Mouse (Mus musculus): Measurements from ENCODE around the gene Hmg20b. TPM values are rescaled to one million over a fixed set of nuclear protein-coding genes. Genes with fewer than 3 reads are reported as not detected.

Hmg20b gene
- polyA plus RNA-seq, 1 experiment from 2014 or later = 69.0 TPM

DNA sequence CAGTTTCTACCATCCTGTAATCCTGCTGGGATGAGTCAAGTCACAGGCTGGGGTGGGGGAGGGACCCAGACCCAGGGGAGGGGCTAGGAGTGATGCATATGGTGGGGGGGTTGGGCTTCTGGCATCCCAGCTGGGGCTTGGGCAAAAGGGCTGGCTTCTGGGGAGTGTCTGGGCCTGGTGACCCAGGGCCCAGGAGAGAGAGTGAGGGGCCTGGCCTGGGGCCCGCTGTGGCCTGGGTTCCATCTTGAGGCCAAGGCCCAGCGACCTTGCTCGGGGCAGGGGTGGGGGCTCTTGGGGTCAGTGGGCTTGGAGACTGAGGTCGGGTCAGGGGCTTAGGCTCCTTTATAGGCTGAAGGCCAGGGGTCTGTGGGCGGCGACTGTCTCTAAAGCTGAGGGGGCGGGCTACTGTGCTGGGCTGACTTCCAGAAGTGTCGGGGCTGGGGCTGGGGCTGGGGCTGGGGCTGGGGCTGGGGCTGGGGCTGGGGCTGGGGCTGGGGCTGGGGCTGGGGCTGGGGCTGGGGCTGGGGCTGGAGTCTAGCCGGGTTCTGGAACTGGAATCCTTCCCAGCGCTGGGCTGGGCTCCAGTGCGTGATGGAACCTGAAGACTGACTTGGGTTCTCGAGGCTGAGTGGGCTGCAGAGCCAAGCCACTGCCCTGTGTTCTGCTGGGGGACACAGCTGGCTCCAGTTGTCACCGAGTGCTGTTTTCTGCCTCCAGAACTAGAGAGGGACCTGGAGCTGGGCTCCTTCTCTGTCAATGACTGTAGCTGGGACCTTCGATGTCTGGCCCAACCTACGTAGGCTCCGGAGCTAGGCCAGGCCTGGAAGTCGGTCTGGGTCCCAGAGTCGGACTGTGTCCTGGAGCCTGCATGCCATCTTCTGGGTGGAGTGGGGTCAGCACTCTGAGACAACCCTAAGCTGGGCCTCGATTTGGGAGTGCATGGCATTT lies 14.6 kb downstream of the Hmg20b start:
- H3K27ac ChIP-seq (ENCODE audit: low read length) = peak overlapping the region; percentile 92
- peak overlapping the region; percentile 48 for H3K9ac ChIP-seq (ENCODE audit: low read depth, low read length)
- peak; percentile 56 for ATAC-seq
- no peak overlapping the region for H3K4me3 ChIP-seq (ENCODE audit: low read length)
- no peaks in the 10 kb centered on the region for H3K36me3 ChIP-seq (ENCODE audit: control insufficient read depth, insufficient read depth, low read length)
- WGBS = 45% methylated on average over 19 of the region's 19 CpGs
- peak overlapping the region; percentile 4; the same call in 1 of the 2 replicates for H3K4me2 ChIP-seq (ENCODE audit: low read depth, low read length)
- no peaks in the 10 kb centered on the region for H3K9me3 ChIP-seq (ENCODE audit: control insufficient read depth, low read length)
- H3K4me1 ChIP-seq (ENCODE audit: control insufficient read depth, insufficient read depth, low read length) = peaks cover 26% of the 10 kb centered on the region
- peaks cover 9% of the 10 kb centered on the region; the same call in 1 of the 2 replicates for H3K27me3 ChIP-seq (replicated peaks; ENCODE audit: control insufficient read depth, insufficient read depth, low read length)

DNA sequence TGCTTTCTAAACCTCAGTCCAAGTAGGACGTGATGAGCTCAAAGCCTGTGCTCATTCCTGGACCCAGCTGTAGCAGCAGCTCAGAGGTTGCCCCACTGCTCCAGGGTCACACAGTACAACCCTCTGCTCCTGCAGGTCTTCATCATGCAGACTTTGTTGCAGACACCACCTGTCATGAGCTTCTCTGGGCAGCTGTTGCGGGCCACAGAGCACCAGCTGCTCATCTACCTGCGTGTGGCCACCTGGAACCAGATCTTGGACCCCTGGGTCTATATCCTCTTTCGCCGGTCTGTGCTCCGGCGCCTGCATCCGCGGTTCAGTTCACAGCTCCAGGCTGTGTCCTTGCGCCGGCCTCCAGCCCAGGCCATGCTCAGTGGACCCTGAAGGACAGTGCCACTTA lies 16.0 kb downstream of the Hmg20b start:
- Histone ChIP-seq H3K4me3 (ENCODE audit: low read length) (no peak overlapping the region), H3K4me2 (ENCODE audit: low read depth, low read length) (no peak overlapping the region), H3K27me3 (replicated peaks; ENCODE audit: control insufficient read depth, insufficient read depth, low read length) (peaks cover 9% of the 10 kb centered on the region; the same call in 1 of the 2 replicates), H3K9ac (ENCODE audit: low read depth, low read length) (peak overlapping the region; percentile 48), H3K27ac (ENCODE audit: low read length) (peak overlapping the region; percentile 92), H3K36me3 (ENCODE audit: control insufficient read depth, insufficient read depth, low read length) (no peaks in the 10 kb centered on the region), H3K9me3 (ENCODE audit: control insufficient read depth, low read length) (no peaks in the 10 kb centered on the region), H3K4me1 (ENCODE audit: control insufficient read depth, insufficient read depth, low read length) (peaks cover 31% of the 10 kb centered on the region)
- ATAC-seq = no peak
- WGBS = 74% methylated on average over 11 of the region's 11 CpGs

GRCm38 (mm10) chr10:81332277-81332676 lies 18.0 kb downstream of the Hmg20b start:
- peaks cover 47% of the 10 kb centered on the region for H3K4me1 ChIP-seq (ENCODE audit: control insufficient read depth, insufficient read depth, low read length)
- H3K9ac ChIP-seq (ENCODE audit: low read depth, low read length) = peak overlapping the region; percentile 29; the same call in 1 of the 2 replicates
- peak overlapping the region; percentile 37 for H3K4me2 ChIP-seq (ENCODE audit: low read depth, low read length)

DNA sequence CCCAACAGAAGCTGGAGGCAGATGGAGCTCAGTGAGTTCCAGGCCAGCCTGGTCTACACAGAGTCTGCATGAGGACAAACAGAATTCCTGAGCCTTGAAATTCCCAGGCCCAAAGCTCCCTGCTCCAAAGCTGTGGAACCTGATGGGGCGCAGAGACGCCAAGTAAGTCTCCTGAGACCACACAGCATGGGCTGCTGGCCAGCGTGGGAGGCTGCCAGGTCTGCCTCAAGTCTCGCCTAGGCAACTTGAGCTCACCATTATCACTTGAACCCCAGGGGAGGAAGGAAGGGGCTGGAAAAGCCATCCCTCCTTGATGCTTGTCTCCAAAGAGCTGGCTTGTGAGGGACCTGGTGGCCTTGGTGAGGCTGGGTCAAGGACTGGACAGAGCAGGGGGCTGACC lies 20.3 kb downstream of the Hmg20b start:
- H3K27me3 ChIP-seq (replicated peaks; ENCODE audit: control insufficient read depth, insufficient read depth, low read length) = peaks cover 9% of the 10 kb centered on the region; the same call in 1 of the 2 replicates
- H3K4me2 ChIP-seq (ENCODE audit: low read depth, low read length) = peak overlapping the region; percentile 35
- H3K9ac ChIP-seq (ENCODE audit: low read depth, low read length) = peak overlapping the region; percentile 63
- peaks cover 22% of the 10 kb centered on the region for H3K36me3 ChIP-seq (ENCODE audit: control insufficient read depth, insufficient read depth, low read length)
- H3K4me1 ChIP-seq (ENCODE audit: control insufficient read depth, insufficient read depth, low read length) = peaks cover 36% of the 10 kb centered on the region
- no peaks in the 10 kb centered on the region for H3K9me3 ChIP-seq (ENCODE audit: control insufficient read depth, low read length)
- peak overlapping the region; percentile 40; the same call in 1 of the 2 replicates for H3K4me3 ChIP-seq (ENCODE audit: low read length)
- peak overlapping the region; percentile 95 for H3K27ac ChIP-seq (ENCODE audit: low read length)
- 54% methylated on average over 4 of the region's 4 CpGs for WGBS
- no peak for ATAC-seq

More at GRCm38 (mm10) chr10:81332277-81332676, 18.0 kb downstream of the Hmg20b start:
- no peaks in the 10 kb centered on the region for H3K9me3 ChIP-seq (ENCODE audit: control insufficient read depth, low read length)
- no peaks in the 10 kb centered on the region for H3K36me3 ChIP-seq (ENCODE audit: control insufficient read depth, insufficient read depth, low read length)
- 29% methylated on average over 29 of the region's 29 CpGs for WGBS
- H3K27me3 ChIP-seq (replicated peaks; ENCODE audit: control insufficient read depth, insufficient read depth, low read length) = peaks cover 9% of the 10 kb centered on the region; the same call in 1 of the 2 replicates
- H3K4me3 ChIP-seq (ENCODE audit: low read length) = peak overlapping the region; percentile 24
- no peak for ATAC-seq
- H3K27ac ChIP-seq (ENCODE audit: low read length) = no peak overlapping the region

DNA sequence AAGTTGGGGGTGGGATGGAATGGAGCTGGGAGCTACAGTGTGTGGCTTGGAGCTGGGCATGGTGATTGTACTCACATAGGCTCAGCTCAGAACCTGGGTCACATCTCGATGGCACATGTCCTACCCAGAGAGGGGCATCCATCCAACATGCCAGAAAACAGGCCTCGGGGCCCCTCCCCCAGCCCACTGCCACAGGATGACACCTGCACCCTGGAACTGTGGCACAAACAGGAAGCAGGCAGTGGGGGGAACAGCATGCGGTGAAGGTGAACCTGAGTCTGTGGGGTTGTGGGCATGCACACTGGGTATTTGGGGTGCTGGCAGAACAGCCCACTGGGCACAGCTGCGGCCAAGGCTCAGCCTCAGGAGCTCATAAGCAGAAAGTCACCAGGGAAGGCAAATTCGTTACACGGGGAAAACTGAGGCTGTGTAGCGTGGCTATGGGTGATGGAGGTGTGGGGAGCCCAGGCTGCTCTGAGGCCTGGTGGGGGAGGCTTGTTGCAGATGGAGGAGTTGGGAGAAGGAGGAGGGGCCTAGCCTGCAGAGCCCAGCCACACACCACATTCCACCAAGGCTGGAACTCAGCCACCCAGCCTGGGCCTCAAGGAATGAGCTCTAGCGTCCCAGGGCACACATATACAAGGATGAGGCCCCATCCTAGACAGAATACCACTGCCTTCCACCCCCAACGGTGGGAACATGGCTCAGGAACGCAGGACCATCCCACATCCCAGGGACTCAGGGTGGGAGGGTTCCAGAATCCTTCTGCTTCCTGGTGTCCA lies 20.9 kb downstream of the Hmg20b start:
- Histone ChIP-seq H3K4me3 (ENCODE audit: low read length) (peak overlapping the region; percentile 40), H3K27me3 (replicated peaks; ENCODE audit: control insufficient read depth, insufficient read depth, low read length) (peaks cover 9% of the 10 kb centered on the region; the same call in 1 of the 2 replicates), H3K9ac (ENCODE audit: low read depth, low read length) (peak overlapping the region; percentile 63), H3K36me3 (ENCODE audit: control insufficient read depth, insufficient read depth, low read length) (peaks cover 28% of the 10 kb centered on the region), H3K4me2 (ENCODE audit: low read depth, low read length) (peak overlapping the region; percentile 55), H3K9me3 (ENCODE audit: control insufficient read depth, low read length) (no peaks in the 10 kb centered on the region), H3K4me1 (ENCODE audit: control insufficient read depth, insufficient read depth, low read length) (peaks cover 32% of the 10 kb centered on the region), H3K27ac (ENCODE audit: low read length) (peak overlapping the region; percentile 95)
- ATAC-seq = peak; percentile 80
- 48% methylated on average over 10 of the region's 10 CpGs for WGBS

DNA sequence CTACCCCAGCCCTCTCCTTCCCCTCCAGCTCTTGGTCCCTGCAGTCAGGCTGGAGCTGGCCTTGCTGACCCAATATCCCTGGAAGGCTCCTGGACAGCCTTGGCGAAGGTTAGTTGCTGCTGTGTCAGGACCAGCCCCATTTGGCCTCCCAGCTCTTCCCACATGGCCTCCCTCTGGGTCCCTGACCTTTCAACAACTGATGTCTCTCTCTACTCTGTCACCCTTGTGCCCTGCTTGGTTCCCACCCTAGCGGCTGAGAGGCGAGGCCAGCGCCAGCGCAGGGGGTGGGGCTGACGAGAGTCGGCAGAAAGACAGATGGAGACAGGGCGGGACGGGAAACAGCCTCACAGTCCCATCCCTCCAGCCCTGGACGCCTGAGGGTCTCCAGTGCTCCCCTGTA lies 21.9 kb downstream of the Hmg20b start, which contains the start of gene Tbxa2r:
Tbxa2r (plus strand) TSS at position 346 of the 400 bp plus-strand sequence.
- WGBS = 11% methylated on average over 10 of the region's 10 CpGs
- peak; percentile 21; the same call in 1 of the 2 replicates for ATAC-seq
- H3K4me1 ChIP-seq (ENCODE audit: control insufficient read depth, insufficient read depth, low read length) = peaks cover 30% of the 10 kb centered on the region
- H3K4me2 ChIP-seq (ENCODE audit: low read depth, low read length) = peak within 1 kb of the TSS; percentile 55
- H3K27ac ChIP-seq (ENCODE audit: low read length) = peak within 1 kb of the TSS; percentile 95
- H3K4me3 ChIP-seq (ENCODE audit: low read length) = peak within 1 kb of the TSS; percentile 40
- no peaks in the 10 kb centered on the region for H3K9me3 ChIP-seq (ENCODE audit: control insufficient read depth, low read length)
- H3K9ac ChIP-seq (ENCODE audit: low read depth, low read length) = peak within 1 kb of the TSS; percentile 63
- peaks cover 38% of the 10 kb centered on the region for H3K36me3 ChIP-seq (ENCODE audit: control insufficient read depth, insufficient read depth, low read length)
- H3K27me3 ChIP-seq (replicated peaks; ENCODE audit: control insufficient read depth, insufficient read depth, low read length) = peaks cover 8% of the 10 kb centered on the region; the same call in 1 of the 2 replicates

DNA sequence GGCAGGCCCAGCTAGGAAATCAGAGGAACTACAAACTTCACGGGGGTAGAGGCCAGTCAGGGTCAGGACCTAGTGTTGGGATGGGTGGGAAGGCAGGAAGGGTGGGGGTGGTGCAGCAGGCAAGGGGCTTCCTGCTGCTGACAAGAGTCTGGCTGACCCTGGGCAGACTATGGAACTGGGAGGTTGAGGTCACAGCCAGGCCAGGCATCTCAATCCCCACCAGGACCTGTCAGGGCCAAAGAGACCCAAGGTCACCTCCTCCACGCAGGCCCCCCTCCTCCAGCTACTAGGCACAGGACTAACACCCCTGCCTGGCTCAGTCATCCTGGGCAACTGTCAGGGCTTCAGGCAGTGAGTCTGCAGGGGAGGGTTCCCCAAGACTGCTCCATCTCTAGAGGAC lies 22.3 kb downstream of the Hmg20b start:
- Histone ChIP-seq H3K9ac (ENCODE audit: low read depth, low read length) (peak overlapping the region; percentile 63), H3K4me2 (ENCODE audit: low read depth, low read length) (peak overlapping the region; percentile 55; the same call in 1 of the 2 replicates), H3K4me3 (ENCODE audit: low read length) (no peak overlapping the region), H3K27ac (ENCODE audit: low read length) (peak overlapping the region; percentile 95), H3K27me3 (replicated peaks; ENCODE audit: control insufficient read depth, insufficient read depth, low read length) (peaks cover 5% of the 10 kb centered on the region; the same call in 1 of the 2 replicates), H3K9me3 (ENCODE audit: control insufficient read depth, low read length) (no peaks in the 10 kb centered on the region), H3K4me1 (ENCODE audit: control insufficient read depth, insufficient read depth, low read length) (peaks cover 30% of the 10 kb centered on the region), H3K36me3 (ENCODE audit: control insufficient read depth, insufficient read depth, low read length) (peaks cover 40% of the 10 kb centered on the region)
- ATAC-seq = no peak
- 49% methylated on average over 2 of the region's 2 CpGs for WGBS

DNA sequence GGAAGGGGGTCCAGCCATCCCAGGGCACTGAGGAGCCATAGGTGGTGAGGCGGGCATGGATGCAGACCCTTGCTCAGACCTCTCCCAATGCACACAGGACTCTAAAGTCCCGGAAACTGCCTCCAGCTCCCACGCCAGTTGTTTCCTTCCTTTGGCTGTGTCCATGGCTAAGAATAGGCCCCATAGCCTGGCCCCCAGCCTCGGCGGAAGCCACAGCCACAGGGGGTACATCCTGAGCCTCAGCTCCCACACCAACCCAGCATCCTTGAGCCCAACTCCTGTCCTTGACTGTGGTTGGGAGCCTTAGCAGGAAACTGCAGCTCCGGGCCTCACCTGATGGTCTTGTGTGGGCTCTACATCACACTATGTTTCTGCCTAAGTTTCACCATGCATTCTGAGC lies 23.4 kb downstream of the Hmg20b start:
- no peaks in the 10 kb centered on the region for H3K27me3 ChIP-seq (replicated peaks; ENCODE audit: control insufficient read depth, insufficient read depth, low read length)
- peaks cover 46% of the 10 kb centered on the region for H3K36me3 ChIP-seq (ENCODE audit: control insufficient read depth, insufficient read depth, low read length)
- H3K9me3 ChIP-seq (ENCODE audit: control insufficient read depth, low read length) = no peaks in the 10 kb centered on the region
- 87% methylated on average over 6 of the region's 6 CpGs for WGBS
- no peak overlapping the region for H3K4me3 ChIP-seq (ENCODE audit: low read length)
- no peak overlapping the region for H3K4me2 ChIP-seq (ENCODE audit: low read depth, low read length)
- peaks cover 34% of the 10 kb centered on the region for H3K4me1 ChIP-seq (ENCODE audit: control insufficient read depth, insufficient read depth, low read length)
- H3K9ac ChIP-seq (ENCODE audit: low read depth, low read length) = no peak overlapping the region
- no peak for ATAC-seq
- H3K27ac ChIP-seq (ENCODE audit: low read length) = peak overlapping the region; percentile 23; the same call in 1 of the 2 replicates

DNA sequence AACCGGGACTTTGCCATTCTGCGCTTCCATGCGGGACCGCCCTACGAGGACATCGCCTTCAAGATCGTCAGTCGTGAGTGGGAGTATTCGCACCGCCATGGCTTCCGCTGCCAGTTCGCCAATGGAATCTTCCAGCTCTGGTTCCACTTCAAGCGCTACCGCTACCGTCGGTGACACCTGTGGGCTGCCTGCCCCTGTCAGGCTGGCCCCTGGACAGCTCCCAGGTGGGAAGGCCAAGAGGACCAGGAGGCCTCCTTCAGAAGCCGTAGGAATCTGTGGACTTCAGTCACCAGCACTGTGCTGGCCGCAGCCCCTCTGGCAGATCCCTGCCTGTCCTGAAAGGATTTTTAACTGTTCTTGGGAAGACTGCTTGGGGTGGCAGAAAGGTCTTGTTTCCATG lies 24.5 kb downstream of the Hmg20b start:
- no peak overlapping the region for H3K4me2 ChIP-seq (ENCODE audit: low read depth, low read length)
- no peak overlapping the region for H3K4me3 ChIP-seq (ENCODE audit: low read length)
- ATAC-seq = no peak
- no peak overlapping the region for H3K27ac ChIP-seq (ENCODE audit: low read length)
- H3K4me1 ChIP-seq (ENCODE audit: control insufficient read depth, insufficient read depth, low read length) = peaks cover 36% of the 10 kb centered on the region
- H3K27me3 ChIP-seq (replicated peaks; ENCODE audit: control insufficient read depth, insufficient read depth, low read length) = no peaks in the 10 kb centered on the region
- no peaks in the 10 kb centered on the region for H3K9me3 ChIP-seq (ENCODE audit: control insufficient read depth, low read length)
- 93% methylated on average over 18 of the region's 18 CpGs for WGBS
- peaks cover 46% of the 10 kb centered on the region for H3K36me3 ChIP-seq (ENCODE audit: control insufficient read depth, insufficient read depth, low read length)
- H3K9ac ChIP-seq (ENCODE audit: low read depth, low read length) = no peak overlapping the region

All from intestine, embryonic 16.5 days (tissue).